In genomic region chr8:11963575-11963974, GRCm38 (mm10) we compare ENCODE assay signal across 20 mouse cellular contexts.
"Had no signal": no experiment of that assay in that cellular context is flagged by ENCODE, and none has a peak within 500 bp of the region (broad histone marks: within the 10 kb centered on the region; RNA-seq: fewer than 3 reads in every experiment).

No protein-coding gene starts in this region.

- H3K9me3 ChIP-seq: heart, embryonic 13.5 days; heart, embryonic 15.5 days; hindbrain, embryonic 13.5 days; hindbrain, embryonic 15.5 days; limb, embryonic 13.5 days; limb, embryonic 15.5 days; liver, embryonic 12.5 days had no signal

- H3K4me2 ChIP-seq: heart, embryonic 11.5 days; heart, embryonic 13.5 days; heart, embryonic 15.5 days; hindbrain, embryonic 13.5 days; hindbrain, embryonic 15.5 days; limb, embryonic 13.5 days; limb, embryonic 15.5 days; liver, embryonic 12.5 days had no signal

- H3K36me3 ChIP-seq: heart, embryonic 13.5 days; heart, embryonic 15.5 days; hindbrain, embryonic 13.5 days; hindbrain, embryonic 15.5 days; limb, embryonic 13.5 days; limb, embryonic 15.5 days; liver, embryonic 12.5 days had no signal

- H3K9ac ChIP-seq: forebrain, postnatal 0 days; heart, embryonic 13.5 days; heart, embryonic 15.5 days; hindbrain, embryonic 13.5 days; hindbrain, embryonic 15.5 days; limb, embryonic 13.5 days; limb, embryonic 15.5 days; liver, embryonic 12.5 days; liver, embryonic 14.5 days had no signal

- DNase-seq: forebrain, postnatal 0 days; gastrocnemius, postnatal 14 days; gastrocnemius, postnatal 36 days; heart, adult 2 months; heart, postnatal 14 days; heart, postnatal 36 days; layer of hippocampus, adult 9-11 months; layer of hippocampus, postnatal 36 days; left cerebral cortex, postnatal 4 days had no signal

- H3K4me3 ChIP-seq: heart, adult 2 months; heart, embryonic 13.5 days; heart, embryonic 15.5 days; hindbrain, embryonic 13.5 days; hindbrain, embryonic 15.5 days; limb, embryonic 13.5 days; limb, embryonic 15.5 days; liver, embryonic 12.5 days had no signal

- ATAC-seq: forebrain, postnatal 0 days; hindbrain, postnatal 0 days; intestine, embryonic 16.5 days; liver, embryonic 12.5 days had no signal

- H3K27me3 ChIP-seq: heart, embryonic 15.5 days; limb, embryonic 13.5 days; liver, embryonic 12.5 days had no signal

- H3K27ac ChIP-seq: heart, adult 2 months; heart, embryonic 13.5 days; heart, embryonic 15.5 days; hindbrain, embryonic 13.5 days; hindbrain, embryonic 15.5 days; hindbrain, postnatal 0 days; limb, embryonic 13.5 days; limb, embryonic 15.5 days; liver, embryonic 12.5 days; liver, embryonic 14.5 days had no signal

- H3K4me1 ChIP-seq: heart, embryonic 13.5 days; heart, embryonic 15.5 days; hindbrain, embryonic 13.5 days; hindbrain, embryonic 15.5 days; limb, embryonic 13.5 days; limb, embryonic 15.5 days; liver, embryonic 12.5 days had no signal
